Mouse (Mus musculus) spleen, embryonic (tissue): ENCODE results near the gene Commd7.
"Not testable (repeated sequence)": the region's sequence is repeated elsewhere in the genome, so short reads cannot be mapped to it uniquely, and the experiment has no call there.

Experiments used
- CTCF ChIA-PET: fragments of 350-600 bp; sonication (Branson Sonifier 250); formaldehyde crosslinking; loops from one replicate; lab custom pipeline; 2022; lab: Charles Lee

Gene Commd7

DNA sequence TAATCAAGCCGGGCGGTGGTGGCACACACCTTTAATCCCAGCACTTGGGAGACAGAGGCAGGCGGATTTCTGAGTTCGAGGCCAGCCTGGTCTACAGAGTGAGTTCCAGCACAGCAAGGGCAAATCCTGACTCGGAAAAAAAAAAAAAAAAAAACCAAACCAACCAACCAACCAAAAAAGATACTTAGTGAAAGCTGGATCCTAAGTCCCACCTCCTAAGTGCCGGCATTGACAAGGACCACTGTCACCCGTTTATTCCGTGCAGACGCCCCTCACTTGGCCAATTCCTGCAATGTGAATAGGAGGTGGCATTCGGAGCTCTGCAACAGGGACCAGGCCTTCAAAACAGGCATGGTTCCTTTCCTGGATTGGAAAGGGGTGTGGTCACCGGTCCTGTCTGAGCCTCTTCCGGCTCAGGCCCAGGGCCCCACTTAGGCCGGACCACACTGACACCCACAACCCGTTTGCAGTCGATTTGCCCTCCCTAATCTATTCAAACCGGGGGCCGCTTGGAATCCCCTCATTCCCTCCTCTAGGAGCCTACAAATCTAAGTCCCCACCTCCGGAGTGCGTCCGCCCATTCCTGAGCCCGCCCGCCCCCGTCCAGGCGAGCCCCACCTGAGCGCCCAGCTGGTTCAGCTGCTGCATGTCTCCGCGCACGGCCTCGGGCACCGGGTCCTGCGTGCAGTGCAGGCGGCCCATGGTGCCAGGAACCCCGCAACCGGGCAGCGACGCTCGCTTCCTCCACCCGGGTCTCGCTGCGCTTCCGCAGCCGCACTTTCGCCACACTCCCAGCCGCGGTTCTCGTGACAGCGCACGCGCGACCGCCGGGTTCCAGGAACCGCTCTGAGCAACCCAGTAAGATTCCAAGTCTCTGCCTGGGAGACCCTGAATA, at the start of gene Commd7:
Gene Commd7, minus strand, starts transcription at position 806 of the 895 bp plus-strand sequence.
- CTCF ChIA-PET, result interaction anchor here (0.7 kb wide), 1 partner anchor 135 kb away, joined by 16 read pairs; no protein-coding TSS in a partner anchor

DNA sequence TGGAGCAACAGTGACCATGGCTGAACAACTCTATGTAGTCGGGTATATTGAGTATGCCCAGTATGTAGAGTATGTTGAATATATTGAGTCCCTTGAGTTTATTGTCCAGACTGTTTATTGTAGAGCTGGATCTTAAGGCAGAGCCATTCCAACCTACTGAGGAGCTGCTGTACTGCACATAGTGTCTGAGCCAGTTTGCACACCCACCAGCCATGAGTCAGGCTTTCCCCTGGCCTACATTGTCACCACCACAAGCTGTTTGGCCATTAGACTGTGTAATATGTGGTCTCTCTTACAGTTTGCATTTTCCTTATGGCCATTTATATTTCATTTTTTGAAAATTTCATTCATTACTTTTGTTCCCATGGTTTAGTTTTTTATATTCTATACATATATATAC, 47.4 kb upstream of the Commd7 start:
- CTCF ChIA-PET, result interaction anchor here (0.5 kb wide), 1 partner anchor 616 kb away, joined by 19 read pairs; no protein-coding TSS in a partner anchor

DNA sequence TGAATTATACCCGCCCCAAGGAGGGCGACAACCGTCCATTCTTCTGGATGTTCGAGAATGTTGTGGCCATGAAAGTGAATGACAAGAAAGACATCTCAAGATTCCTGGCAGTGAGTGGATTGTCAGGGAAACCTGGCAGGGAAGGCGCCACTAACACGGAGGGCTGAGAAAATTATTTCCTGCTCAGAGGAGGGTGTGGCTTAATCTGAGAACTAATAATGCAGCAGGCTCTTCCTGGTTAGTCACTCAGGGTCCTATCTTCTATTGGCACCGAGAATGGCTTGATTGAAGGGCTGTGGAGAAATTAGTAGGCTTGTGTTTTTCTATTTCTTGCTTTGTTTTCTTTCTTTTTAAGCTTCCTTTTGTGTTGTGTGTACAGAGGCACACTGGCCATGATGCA, 45.0 kb upstream of the Commd7 start:
- CTCF ChIA-PET, result no interaction called here

DNA sequence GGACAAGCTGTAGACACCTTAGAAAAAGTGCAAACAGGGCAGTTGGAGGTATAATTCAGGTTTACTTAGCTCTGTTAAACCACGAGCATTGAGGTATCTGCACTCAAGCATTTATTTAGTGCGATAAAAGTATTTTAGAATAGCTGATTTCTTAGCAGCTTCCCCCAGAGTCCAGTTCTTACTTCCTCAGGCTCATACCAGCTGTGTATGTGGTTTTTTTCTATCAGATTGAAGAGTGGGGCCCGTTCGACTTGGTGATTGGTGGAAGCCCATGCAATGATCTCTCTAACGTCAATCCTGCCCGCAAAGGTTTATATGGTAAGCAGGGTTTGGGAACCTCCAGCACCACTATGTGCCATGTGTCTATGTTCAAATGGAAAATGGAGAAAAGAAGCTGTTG, 44.4 kb upstream of the Commd7 start:
- CTCF ChIA-PET, result no interaction called here

DNA sequence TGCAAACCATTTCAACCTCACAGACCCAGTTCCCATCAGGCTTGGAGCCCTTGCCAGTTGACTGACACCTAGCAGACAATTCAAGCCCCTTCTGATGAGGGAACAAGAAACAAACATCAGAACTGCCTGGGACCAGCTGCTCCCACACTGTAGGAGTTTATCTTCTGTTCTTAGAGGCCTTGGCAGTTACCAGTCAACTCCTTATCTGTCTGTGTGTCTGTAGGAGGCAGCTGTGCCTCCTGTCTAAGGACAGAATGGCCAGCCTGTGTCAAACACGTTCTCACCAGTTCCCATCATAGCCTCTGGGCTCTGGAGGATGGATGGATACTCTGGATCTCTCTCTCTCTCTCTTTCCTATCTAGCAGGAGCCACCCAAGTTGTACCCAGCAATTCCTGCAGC, 42.8 kb upstream of the Commd7 start:
- CTCF ChIA-PET, result not testable (repeated sequence)

DNA sequence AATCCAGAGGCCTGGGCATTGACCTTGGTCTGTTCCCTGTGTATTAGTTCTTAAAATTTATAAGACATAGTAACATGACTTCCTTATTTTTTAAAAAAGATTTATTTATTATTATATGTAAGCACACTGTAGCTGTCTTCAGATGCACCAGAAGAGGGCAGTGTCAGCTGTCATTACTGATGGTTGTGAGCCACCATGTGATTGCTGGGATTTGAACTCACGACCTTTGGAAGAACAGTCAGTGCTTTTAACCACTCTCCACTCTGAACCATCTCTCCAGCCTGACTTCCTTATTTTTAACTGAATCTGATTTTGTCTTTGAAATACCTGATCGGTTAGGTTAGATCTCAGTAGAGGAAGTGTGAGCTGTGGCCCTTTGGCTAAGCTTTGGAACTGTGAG, 40.0 kb upstream of the Commd7 start:
- CTCF ChIA-PET, result no interaction called here

DNA sequence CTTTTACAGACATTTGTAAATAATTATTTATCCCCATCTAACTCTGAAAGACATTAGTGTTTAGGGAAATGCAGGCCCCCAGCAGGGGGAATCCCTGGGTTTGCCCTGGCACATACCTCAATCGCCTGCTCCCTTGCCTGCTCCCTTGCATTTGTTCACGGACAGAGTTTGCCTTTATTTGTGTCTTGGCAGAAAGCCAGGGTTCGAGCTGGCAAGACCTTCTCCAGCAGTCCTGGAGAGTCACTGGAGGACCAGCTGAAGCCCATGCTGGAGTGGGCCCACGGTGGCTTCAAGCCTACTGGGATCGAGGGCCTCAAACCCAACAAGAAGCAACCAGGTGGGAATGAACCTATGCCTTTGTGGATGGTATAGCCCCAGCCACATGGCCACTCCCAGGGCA, 37.5 kb upstream of the Commd7 start:
- CTCF ChIA-PET, result no interaction called here

DNA sequence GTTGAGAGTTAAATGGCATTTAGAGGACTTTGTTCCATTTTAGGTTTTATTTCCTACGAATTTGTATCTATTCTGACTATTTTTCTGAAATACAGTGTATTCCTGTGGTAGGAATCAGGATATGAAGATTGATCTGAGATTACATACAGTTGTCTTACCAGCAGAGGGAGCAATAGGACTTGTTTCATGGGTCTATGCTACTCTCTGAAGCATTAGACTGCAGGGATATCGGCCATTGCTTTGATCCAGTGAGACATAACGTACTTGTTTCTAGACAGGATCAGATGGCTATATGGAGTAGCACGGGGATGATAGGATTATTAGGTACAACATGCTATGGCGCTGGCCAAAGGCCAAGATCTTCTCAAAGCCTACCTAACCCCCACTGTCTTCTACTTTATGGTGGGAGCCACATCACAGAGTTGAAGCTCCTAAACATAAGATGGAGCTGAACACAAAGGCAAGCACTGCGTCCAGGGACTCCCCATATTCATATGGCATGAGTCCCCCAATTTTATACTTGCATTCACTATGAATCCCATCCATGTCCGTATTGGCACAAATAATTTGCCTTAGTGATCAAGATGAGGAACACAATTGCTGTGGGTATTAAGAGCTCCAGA, 36.3 kb upstream of the Commd7 start:
- CTCF ChIA-PET, result no interaction called here

DNA sequence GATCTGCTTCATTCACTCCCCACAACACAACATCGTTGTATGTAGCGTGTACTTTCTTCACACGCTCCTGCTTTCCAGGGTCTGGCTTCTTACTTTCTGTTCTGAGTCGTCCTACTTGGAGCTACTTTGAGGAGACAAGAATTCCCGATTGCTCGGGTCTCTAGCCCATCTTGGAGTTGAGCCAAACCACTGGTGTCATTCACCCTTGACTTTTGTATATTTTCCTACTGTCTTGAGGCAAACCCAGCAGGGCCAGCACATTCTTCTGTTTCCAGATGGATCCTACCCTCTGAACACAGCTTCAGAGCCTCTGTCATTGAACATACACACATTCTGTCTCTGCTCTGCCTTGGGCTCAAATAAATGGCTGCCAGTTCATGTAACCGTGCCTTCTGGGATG, 32.8 kb upstream of the Commd7 start:
- CTCF ChIA-PET, result no interaction called here

DNA sequence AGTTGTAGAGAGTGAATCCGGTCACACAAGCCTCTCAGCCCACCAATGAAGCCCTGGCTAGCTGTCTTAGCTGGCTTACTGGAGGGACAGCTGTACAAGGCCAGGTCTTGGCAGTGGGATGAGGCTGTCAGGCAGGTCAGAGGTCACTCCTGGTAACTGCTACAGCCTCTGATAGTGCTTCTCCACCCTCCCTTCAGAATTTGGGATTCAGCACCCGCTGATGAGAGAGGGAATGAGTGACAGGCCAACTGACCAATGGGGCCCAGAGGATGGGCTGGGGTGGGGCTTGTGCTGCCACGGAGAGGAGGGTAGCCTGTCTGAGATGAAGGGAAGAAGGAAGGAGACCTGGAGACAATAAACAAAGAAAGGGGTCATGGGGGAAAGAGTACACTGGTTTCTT, 28.0 kb upstream of the Commd7 start:
- CTCF ChIA-PET, result interaction anchor here (0.6 kb wide), 1 partner anchor 180 kb away, joined by 7 read pairs; no protein-coding TSS in a partner anchor

DNA sequence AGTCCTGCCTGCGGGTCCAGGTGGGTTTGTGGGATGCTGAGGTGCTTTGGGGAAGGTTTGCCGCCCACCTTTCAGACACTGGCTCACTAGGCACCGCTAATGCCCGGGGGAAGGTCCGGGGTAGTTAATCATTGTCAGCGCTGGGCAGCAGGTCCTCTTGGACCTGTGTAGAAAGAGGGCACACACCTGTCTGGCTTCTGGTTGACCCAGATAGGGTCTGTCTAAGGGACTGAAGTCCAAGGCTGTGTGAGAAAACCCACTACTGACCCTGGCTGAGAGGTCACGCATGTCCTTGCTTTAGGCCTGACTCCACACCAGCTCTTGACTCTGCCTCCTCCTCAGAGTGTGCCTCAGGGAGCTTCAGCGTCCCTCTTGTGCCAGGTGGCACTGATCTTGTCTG, 25.1 kb upstream of the Commd7 start:
- CTCF ChIA-PET, result not testable (repeated sequence)

DNA sequence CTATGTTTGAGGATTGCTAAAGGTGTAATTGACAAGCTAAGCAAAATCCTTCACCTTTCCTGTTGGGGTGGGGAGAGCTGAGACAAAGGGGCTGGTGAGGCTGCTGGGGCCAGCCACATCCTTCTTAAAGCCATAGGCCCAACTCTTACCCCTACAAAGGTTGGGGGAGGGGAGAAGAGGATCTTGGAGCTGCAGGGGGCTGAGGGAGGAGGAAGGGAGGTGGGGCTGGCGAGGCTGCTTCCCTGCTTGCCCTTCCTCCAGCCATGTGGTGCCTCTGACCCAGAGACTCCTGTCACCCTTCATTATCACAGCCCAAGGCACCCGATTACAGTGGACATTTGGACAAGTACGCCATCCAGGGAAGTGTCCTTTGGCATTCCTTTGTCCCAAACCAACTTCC, 19.1 kb upstream of the Commd7 start:
- CTCF ChIA-PET, result no interaction called here

DNA sequence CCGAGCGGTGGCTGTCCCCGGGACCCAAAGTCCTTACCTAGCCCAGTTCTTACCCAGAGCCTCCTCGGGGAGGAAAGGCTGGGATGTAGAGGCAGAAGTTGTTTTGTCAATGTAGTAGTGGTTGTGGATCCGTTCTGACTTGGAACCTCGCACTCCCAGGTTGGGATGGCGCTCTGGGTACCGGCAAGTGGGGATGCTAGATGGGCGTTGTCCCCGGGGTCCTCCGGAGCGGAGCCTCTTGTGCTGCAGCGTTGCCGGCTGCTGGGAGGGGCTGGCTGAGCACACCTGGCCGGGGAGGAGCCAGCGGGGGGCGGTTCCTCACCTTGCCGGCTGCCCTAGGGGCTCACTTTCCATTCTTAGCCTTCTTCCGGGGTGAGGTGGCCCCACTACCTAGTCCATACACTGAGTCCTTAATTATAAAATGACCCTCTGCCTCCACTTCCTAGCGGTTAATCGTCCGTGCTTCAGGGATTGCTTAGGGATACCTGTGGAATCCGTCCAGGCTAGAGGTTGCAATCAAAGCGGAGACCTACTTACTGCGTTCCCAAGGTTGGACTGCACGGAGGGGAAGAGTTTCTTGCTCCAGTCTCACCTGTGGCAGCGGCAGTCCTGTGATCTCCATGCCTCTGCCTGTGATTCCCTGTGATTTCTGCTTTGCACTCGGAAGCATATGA, 17.6 kb upstream of the Commd7 start:
- CTCF ChIA-PET, result no interaction called here

DNA sequence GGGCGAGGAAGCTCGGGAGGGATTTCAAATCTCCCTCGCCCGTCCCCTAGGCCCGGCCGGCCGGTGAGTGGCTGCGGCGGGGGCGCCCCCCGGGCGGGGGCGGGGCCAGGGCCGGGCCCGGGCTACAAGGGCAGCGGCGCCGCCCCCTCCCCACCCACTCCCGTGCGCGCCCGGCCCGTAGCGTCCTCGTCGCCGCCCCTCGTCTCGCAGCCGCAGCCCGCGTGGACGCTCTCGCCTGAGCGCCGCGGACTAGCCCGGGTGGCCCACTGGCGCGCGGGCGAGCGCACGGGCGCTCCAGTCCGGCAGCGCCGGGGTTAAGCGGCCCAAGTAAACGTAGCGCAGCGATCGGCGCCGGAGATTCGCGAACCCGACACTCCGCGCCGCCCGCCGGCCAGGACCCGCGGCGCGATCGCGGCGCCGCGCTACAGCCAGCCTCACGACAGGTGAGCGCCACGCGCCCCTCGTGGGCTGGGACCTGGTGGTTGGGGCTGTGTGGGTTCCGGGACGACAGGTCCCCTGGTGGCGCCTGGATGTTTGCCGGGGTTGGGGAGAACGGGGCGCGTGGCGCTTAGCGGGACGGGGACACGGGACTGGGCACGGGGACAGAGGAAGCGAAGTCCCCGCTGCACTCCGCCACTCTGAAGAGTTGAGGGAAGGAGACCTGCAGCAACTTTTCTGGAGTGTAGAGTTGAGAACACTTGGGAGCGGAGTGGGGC, 16.9 kb upstream of the Commd7 start, which contains the start of gene Dnmt3b:
Gene Dnmt3b, plus strand, starts transcription at position 153 of the 716 bp plus-strand sequence.
- CTCF ChIA-PET, result no interaction called here

DNA sequence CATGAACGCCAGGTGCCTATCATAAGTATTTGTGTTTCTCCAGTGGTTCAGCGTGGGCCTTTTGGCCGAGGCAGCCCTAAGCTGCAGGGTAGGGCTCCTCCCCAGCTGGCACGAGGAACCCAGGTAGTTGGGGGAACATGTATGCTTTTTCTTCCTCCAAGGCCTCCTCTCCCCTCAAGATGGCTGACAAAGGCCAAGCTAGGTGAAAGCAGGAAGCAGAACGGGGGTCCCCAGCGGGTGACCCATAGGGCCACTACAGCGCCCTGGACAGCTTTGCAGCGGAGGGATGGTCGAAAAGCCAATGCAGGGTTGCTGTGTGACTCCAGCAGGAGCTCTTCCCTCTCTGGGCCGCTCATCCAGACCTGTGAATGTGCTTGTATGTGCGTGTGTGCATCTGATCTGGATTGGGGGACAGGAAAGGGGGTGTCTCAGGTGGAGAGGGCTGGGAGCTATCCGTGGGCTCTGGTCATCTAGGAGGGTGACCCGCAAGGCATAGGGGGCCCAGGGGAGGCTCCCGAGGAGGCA, 16.3 kb upstream of the Commd7 start:
- CTCF ChIA-PET, result no interaction called here

DNA sequence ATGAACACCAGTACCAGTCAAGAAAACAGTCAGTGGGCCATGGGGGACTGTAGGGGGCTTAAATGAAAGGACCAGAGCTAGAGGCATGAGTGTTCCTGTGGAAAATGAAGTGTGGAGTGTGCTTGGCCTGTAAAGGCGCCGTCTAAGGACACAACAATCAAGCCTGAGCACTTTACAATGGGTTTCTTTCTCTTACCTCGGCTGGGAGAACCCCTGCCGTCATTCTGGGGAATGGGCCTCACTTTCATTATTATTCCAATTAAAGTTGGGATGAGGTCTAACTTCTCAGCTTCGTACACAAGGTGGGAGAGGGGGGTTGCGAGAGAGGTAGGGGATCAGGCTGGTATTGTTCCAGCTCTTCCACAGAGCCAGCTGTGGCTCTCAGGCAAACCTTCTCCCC, 10.4 kb upstream of the Commd7 start:
- CTCF ChIA-PET, result no interaction called here

DNA sequence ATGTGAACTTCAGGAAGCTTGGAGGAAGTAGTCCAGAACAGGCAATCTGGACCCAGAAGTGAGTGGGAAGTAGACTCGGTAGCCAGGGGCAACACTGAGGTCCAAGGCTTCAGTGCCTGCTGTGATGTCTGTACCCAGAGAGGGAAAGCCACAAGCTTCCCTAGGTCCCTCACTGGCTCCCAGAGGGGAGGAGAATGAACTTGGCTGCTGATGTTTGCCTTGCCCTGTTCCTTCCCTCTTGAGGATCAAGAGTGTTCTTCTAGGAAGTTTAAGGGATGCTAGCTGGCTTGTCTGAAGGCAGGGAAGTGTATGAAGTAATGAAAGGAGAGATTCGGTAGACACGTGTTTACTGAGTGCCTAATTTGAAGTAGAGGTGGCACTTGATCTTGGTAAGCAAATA, 9.9 kb upstream of the Commd7 start:
- CTCF ChIA-PET, result no interaction called here

DNA sequence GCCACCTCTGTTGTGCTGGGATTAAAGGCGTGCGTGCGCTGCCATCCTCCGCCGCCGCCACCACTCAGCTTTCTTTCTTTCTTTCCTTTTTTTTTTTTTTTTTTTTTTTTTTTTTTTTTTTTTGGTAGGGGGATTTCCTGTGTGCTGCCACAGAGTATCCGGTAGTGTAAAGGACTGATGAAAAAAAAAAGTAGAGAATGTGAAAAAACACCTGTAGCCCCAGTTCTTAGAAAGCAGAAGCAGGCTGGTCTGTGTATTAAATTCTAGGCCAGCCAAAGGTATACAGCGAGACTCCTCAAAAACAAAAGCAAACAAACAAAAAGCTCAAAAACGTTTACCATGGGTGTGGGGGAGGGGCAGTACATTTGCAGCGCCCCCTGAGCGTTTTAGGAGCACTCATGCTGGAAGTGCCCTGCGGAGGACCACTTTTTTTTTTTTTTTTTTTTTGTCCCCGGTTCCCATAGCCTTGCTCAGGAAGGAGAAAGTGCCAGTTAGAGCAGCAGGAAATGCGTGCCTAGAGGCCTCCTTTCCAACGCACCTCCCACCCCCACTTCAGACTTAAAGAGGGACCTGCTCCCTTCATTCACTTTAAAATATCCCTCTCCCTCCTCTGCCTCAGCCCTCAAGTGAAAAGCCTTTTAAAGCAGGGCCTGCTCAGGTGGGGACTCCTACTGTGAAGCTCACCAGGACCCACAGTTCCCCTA, 6.5 kb upstream of the Commd7 start:
- CTCF ChIA-PET, result interaction anchor here (0.7 kb wide), 1 partner anchor 94 kb away, joined by 10 read pairs; no protein-coding TSS in a partner anchor

DNA sequence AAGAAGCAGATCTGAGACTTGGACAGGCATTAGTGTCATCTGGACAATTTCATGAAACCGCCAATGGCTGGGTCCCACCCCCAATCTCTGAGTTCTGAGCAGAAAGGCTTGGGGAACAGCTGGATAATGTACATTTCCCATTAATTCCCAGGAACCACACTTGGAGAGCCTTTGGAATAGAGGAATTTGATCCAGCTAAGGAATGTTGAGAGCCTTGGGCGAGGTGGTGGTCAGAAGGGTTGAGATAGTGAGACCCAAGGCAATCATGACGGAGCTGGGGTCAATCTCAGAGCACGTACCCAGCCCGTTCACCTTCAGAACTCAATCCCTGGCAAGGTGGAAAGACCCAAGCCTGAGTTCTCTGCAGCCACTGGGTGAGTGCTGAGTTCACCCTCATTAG, 678 bp upstream of the Commd7 start:
- CTCF ChIA-PET, result interaction anchor here (0.5 kb wide), 1 partner anchor 9 kb away, joined by 4 read pairs; no protein-coding TSS in a partner anchor

DNA sequence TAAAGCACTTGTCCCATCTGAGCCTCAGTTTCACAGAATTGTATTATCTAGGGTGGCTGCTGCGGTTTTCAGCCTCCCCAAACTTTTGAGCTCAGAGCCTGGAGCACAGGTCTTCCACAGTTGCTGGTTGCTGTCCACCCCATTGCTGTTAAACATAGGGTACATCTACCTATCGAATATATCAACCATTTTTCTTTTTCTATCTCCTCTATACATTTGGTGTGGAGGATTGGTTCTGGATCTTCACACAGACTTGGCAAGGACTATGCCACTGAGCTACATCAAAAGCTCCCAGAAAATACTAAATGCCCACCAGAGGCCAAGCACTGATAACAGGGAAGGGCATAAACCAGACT, 268 bp upstream of the Commd7 start:
- CTCF ChIA-PET, result interaction anchor here (0.5 kb wide), 1 partner anchor 8 kb away, joined by 4 read pairs; no protein-coding TSS in a partner anchor

DNA sequence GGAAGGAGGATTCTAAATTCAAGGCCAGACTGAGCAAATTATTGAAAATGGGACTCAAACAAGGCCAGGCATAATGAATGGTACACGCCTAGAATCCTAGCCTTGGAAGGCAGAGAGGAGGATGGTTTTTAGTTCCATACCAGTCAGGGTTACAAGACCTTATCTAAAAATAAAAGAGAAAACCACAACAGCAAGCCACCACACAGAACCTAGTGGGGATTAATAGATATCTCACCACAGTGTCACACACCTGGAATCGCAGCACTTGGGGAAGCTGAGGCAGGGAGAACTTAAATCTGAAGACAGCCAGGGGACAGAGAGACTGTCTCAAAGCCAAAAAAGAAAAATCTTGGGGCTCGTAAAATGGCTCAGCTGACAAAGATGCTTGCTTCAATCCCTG, 1.6 kb downstream of the Commd7 start:
- CTCF ChIA-PET, result no interaction called here
